Mouse (Mus musculus): ENCODE measurements around the gene Cav1. TPM values are rescaled to one million over a fixed set of nuclear protein-coding genes. Genes with fewer than 3 reads are reported as not detected.

The Cav1 gene
- polyA plus RNA-seq (2012; rRNA removed) (94.5 and 97.7 TPM in 2 replicates), polyA plus RNA-seq (2014; fragmentation: Nextera tagmentation; extraction: Ambion mirVana) (145 and 172 TPM in 2 replicates)

- H3K27me3 ChIP-seq (ENCODE audit: control insufficient read depth, insufficient read depth, low read length): peaks cover 10% of the 10 kb centered on the region; the same call in 1 of the 2 replicates
- peak; percentile 79 for DNase-seq (ENCODE audit: low spot score)
- no peak for TF ChIP-seq POLR2A (IDR thresholded peaks at IDR 0.05; ENCODE audit: borderline replicate concordance, extremely low read depth, insufficient read depth, insufficient read length)
- peak within 1 kb of the TSS; percentile 50 for H3K4me3 ChIP-seq (replicated peaks; ENCODE audit: low read length)
- H3K27ac ChIP-seq (replicated peaks; ENCODE audit: low read depth, low read length): peak within 1 kb of the TSS; percentile 55
- peak; percentile 77 for ATAC-seq (ENCODE audit: low FRiP score, low read depth)
- peak within 1 kb of the TSS; percentile 92 for H3K4me2 ChIP-seq (replicated peaks; ENCODE audit: low read depth, low read length, severe bottlenecking)
- peak within 1 kb of the TSS; percentile 62 for H3K9ac ChIP-seq (ENCODE audit: low read depth, low read length, severe bottlenecking)
- H3K4me1 ChIP-seq (ENCODE audit: control insufficient read depth, insufficient read depth, low read length): peaks cover 6% of the 10 kb centered on the region
- H3K36me3 ChIP-seq (ENCODE audit: control insufficient read depth, insufficient read depth, low read length): no peaks in the 10 kb centered on the region
- WGBS: 1% methylated on average over 25 of the region's 26 CpGs
- no peaks in the 10 kb centered on the region for H3K9me3 ChIP-seq (ENCODE audit: control insufficient read depth, low read length)
These were observed at the start of gene Cav1 for GRCm38 (mm10) chr6:17305954-17306601. Gene Cav1 (plus strand): TSS chr6:17306335.

GRCm38 (mm10) chr6:17258142-17258541, 48.0 kb upstream of the Cav1 start:
- H3K4me2 ChIP-seq (replicated peaks; ENCODE audit: low read depth, low read length, severe bottlenecking): no peak overlapping the region
- no peak overlapping the region for H3K4me3 ChIP-seq (replicated peaks; ENCODE audit: low read length)
- no peak overlapping the region for H3K9ac ChIP-seq (ENCODE audit: low read depth, low read length, severe bottlenecking)
- H3K4me1 ChIP-seq (ENCODE audit: control insufficient read depth, insufficient read depth, low read length): no peaks in the 10 kb centered on the region
- H3K27me3 ChIP-seq (ENCODE audit: control insufficient read depth, insufficient read depth, low read length): no peaks in the 10 kb centered on the region
- H3K36me3 ChIP-seq (ENCODE audit: control insufficient read depth, insufficient read depth, low read length): no peaks in the 10 kb centered on the region
- no peak overlapping the region for H3K27ac ChIP-seq (replicated peaks; ENCODE audit: low read depth, low read length)
- H3K9me3 ChIP-seq (ENCODE audit: control insufficient read depth, low read length): no peaks in the 10 kb centered on the region
- ATAC-seq (ENCODE audit: low FRiP score, low read depth) (no peak), DNase-seq (ENCODE audit: low spot score) (peak; percentile 13)
- WGBS: 52% methylated on average over 1 of the region's 1 CpGs
- TF ChIP-seq POLR2A (IDR thresholded peaks at IDR 0.05; ENCODE audit: borderline replicate concordance, extremely low read depth, insufficient read depth, insufficient read length): no peak

- Histone ChIP-seq H3K27me3 (ENCODE audit: control insufficient read depth, insufficient read depth, low read length) (no peaks in the 10 kb centered on the region), H3K4me2 (replicated peaks; ENCODE audit: low read depth, low read length, severe bottlenecking) (no peak overlapping the region), H3K36me3 (ENCODE audit: control insufficient read depth, insufficient read depth, low read length) (no peaks in the 10 kb centered on the region), H3K9me3 (ENCODE audit: control insufficient read depth, low read length) (no peaks in the 10 kb centered on the region), H3K27ac (replicated peaks; ENCODE audit: low read depth, low read length) (no peak overlapping the region), H3K4me3 (replicated peaks; ENCODE audit: low read length) (no peak overlapping the region), H3K9ac (ENCODE audit: low read depth, low read length, severe bottlenecking) (no peak overlapping the region), H3K4me1 (ENCODE audit: control insufficient read depth, insufficient read depth, low read length) (no peaks in the 10 kb centered on the region)
- TF ChIP-seq POLR2A (IDR thresholded peaks at IDR 0.05; ENCODE audit: borderline replicate concordance, extremely low read depth, insufficient read depth, insufficient read length): no peak
- WGBS: 96% methylated on average over 1 of the region's 1 CpGs
- DNase-seq (ENCODE audit: low spot score): no peak
- no peak for ATAC-seq (ENCODE audit: low FRiP score, low read depth)
These were observed 47.2 kb upstream of the Cav1 start for GRCm38 (mm10) chr6:17258911-17259310.

GRCm38 (mm10) chr6:17262786-17263185, 43.3 kb upstream of the Cav1 start:
- Histone ChIP-seq H3K4me3 (replicated peaks; ENCODE audit: low read length) (no peak overlapping the region), H3K27ac (replicated peaks; ENCODE audit: low read depth, low read length) (no peak overlapping the region), H3K4me2 (replicated peaks; ENCODE audit: low read depth, low read length, severe bottlenecking) (no peak overlapping the region), H3K36me3 (ENCODE audit: control insufficient read depth, insufficient read depth, low read length) (no peaks in the 10 kb centered on the region), H3K9me3 (ENCODE audit: control insufficient read depth, low read length) (no peaks in the 10 kb centered on the region), H3K9ac (ENCODE audit: low read depth, low read length, severe bottlenecking) (no peak overlapping the region), H3K27me3 (ENCODE audit: control insufficient read depth, insufficient read depth, low read length) (no peaks in the 10 kb centered on the region), H3K4me1 (ENCODE audit: control insufficient read depth, insufficient read depth, low read length) (no peaks in the 10 kb centered on the region)
- TF ChIP-seq POLR2A (IDR thresholded peaks at IDR 0.05; ENCODE audit: borderline replicate concordance, extremely low read depth, insufficient read depth, insufficient read length): no peak
- ATAC-seq (ENCODE audit: low FRiP score, low read depth): no peak
- no peak for DNase-seq (ENCODE audit: low spot score)
- WGBS: 59% methylated on average over 2 of the region's 2 CpGs

- H3K36me3 ChIP-seq (ENCODE audit: control insufficient read depth, insufficient read depth, low read length): no peaks in the 10 kb centered on the region
- H3K9me3 ChIP-seq (ENCODE audit: control insufficient read depth, low read length): no peaks in the 10 kb centered on the region
- no peak overlapping the region for H3K9ac ChIP-seq (ENCODE audit: low read depth, low read length, severe bottlenecking)
- no peak overlapping the region for H3K4me2 ChIP-seq (replicated peaks; ENCODE audit: low read depth, low read length, severe bottlenecking)
- no peak overlapping the region for H3K4me3 ChIP-seq (replicated peaks; ENCODE audit: low read length)
- no peak for TF ChIP-seq POLR2A (IDR thresholded peaks at IDR 0.05; ENCODE audit: borderline replicate concordance, extremely low read depth, insufficient read depth, insufficient read length)
- H3K27me3 ChIP-seq (ENCODE audit: control insufficient read depth, insufficient read depth, low read length): no peaks in the 10 kb centered on the region
- WGBS: 69% methylated on average over 4 of the region's 4 CpGs
- H3K27ac ChIP-seq (replicated peaks; ENCODE audit: low read depth, low read length): no peak overlapping the region
- no peak for DNase-seq (ENCODE audit: low spot score)
- H3K4me1 ChIP-seq (ENCODE audit: control insufficient read depth, insufficient read depth, low read length): no peaks in the 10 kb centered on the region
- ATAC-seq (ENCODE audit: low FRiP score, low read depth): no peak
These were observed 41.1 kb upstream of the Cav1 start for GRCm38 (mm10) chr6:17265043-17265442.

Measured in limb, embryonic 14.5 days (tissue).